Mouse (Mus musculus): ENCODE data around the gene Myh9. TPM values are rescaled to one million over a fixed set of nuclear protein-coding genes. Genes with fewer than 3 reads are reported as not detected.
A peak's percentile ranks its signal among the peaks of the same experiment; 100 is the strongest.

Gene Myh9
- polyA plus RNA-seq (2015; fragmentation: Nextera tagmentation; extraction: Ambion mirVana): 59.3 and 67.3 TPM in 2 replicates

DNA sequence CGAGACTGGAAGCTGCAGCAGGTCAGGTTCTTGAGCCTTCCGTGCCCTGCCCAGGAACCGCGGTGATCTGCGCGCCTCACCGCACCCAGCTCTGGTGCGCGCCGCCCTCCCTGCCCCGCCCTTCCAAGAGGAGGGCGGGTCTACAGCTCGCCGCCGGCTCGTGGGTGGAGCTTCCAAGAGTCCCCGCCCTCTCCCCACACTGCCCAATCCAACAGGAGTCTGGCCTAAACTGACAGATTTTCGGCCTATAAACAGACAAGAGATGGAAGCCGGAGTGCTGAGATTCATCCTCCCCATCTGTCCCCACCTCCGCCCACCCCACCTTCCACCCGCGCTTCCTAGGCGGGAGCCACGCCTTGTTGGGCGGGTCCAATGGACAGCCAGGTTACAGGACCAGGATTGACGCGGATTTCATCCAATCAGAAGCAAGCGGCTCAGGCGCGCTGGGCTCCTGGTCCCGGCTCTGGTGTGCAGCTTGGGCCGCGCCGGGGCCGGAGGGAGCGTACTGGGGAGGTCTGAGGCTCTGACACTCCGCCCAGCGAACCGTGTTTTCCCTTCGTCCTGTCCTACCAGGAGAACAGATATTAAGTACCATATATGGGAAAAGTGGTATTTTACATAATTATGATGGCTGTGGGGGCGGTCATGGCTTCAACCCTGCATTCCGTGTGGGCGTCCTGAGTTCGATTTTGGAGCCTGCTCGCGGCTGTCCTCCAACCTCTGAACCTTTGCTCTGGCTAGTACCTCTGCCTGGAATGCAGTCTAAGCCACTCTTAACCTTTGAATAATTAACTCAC, at the start of gene Myh9:
Gene Myh9, minus strand, starts transcription at position 129 of the 797 bp plus-strand sequence.
- H3K9ac ChIP-seq (replicated peaks; ENCODE audit: low read depth): peak within 1 kb of the TSS; percentile 97
- H3K27ac ChIP-seq (ENCODE audit: low read length): peak within 1 kb of the TSS; percentile 97
- H3K27me3 ChIP-seq (replicated peaks; ENCODE audit: insufficient read depth, low read length): no peaks in the 10 kb centered on the region
- peak; percentile 94 for ATAC-seq
- H3K9me3 ChIP-seq (ENCODE audit: low read length): no peaks in the 10 kb centered on the region
- peak; percentile 100 for DNase-seq (ENCODE audit: low spot score)
- peaks cover 19% of the 10 kb centered on the region; the same call in 1 of the 2 replicates for H3K4me1 ChIP-seq (ENCODE audit: insufficient read depth, low read depth, low read length)
- TF ChIP-seq CTCF (IDR thresholded peaks at IDR 0.05) (no peak), EP300 (IDR thresholded peaks at IDR 0.05) (0 out of 2 replicates have a peak, but pooled peaks have one; percentile 15)
- H3K4me3 ChIP-seq (ENCODE audit: low read depth, low read length): peak within 1 kb of the TSS; percentile 96
- peak within 1 kb of the TSS; percentile 77 for H3K4me2 ChIP-seq (replicated peaks; ENCODE audit: low read depth, low read length)
- WGBS: under 1% methylated on average over 39 of the region's 46 CpGs
- no peaks in the 10 kb centered on the region for H3K36me3 ChIP-seq (ENCODE audit: insufficient read depth, low read length)

DNA sequence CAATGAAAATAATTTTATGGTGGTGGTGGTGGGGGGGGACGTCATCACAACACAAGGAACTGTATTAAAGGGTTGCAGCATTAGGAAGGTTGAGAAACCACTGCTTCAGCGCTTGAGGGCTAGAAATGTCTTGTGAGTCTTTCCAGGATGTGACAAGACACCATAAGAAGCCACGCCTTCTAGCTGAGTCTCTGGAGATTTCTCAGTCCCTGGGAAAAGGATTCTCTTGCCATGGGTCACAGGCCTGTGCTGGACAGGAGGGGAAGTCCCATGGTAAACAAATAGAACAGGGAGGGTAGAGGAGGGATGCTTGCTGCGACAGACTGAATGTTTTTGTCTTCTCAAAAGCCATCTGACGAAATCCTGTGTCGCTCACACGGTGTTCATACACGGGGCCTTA, 49.8 kb upstream of the Myh9 start:
- ATAC-seq (peak; percentile 62), DNase-seq (ENCODE audit: low spot score) (peak; percentile 74)
- Histone ChIP-seq H3K36me3 (ENCODE audit: insufficient read depth, low read length) (no peaks in the 10 kb centered on the region), H3K9ac (replicated peaks; ENCODE audit: low read depth) (no peak overlapping the region), H3K4me1 (ENCODE audit: insufficient read depth, low read depth, low read length) (peaks cover 6% of the 10 kb centered on the region; the same call in 1 of the 2 replicates), H3K9me3 (ENCODE audit: low read length) (no peaks in the 10 kb centered on the region), H3K27ac (ENCODE audit: low read length) (peak overlapping the region; percentile 55; the same call in 1 of the 2 replicates), H3K4me3 (ENCODE audit: low read depth, low read length) (no peak overlapping the region), H3K27me3 (replicated peaks; ENCODE audit: insufficient read depth, low read length) (no peaks in the 10 kb centered on the region), H3K4me2 (replicated peaks; ENCODE audit: low read depth, low read length) (no peak overlapping the region)
- WGBS: 56% methylated on average over 8 of the region's 8 CpGs
- TF ChIP-seq CTCF (IDR thresholded peaks at IDR 0.05) (no peak), EP300 (IDR thresholded peaks at IDR 0.05) (peak; percentile 66)

DNA sequence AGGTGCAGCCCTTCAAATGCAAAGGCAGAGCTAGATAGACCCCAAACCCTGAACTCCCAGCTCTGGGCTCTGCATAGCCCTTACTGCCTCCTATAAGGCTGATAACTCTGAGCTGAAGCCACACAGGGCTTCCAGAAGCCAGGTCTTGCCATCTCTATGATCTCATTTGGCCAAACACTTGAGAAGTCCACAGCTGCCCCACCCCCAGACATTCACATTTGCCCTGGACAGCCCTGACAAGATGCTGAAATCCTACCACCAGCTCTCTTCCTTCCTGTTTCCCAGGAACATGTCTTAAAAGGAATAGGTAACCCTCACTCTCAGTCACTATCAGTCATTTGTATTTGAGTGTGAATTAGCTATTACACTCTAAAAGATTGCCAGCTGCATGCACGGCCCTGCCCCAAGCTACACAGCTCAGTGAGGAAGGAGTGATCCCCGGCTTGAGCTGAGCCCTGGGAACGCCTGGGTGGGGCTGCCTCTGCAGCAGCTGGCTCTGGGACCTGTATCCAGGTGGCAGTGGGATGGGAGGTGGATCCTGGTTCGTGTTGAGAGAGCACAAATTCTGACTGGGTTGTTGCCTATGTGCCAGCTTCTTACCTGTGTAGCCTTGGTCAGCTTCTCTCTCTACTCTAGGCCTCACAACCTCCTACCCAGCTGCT, 47.9 kb upstream of the Myh9 start:
- Histone ChIP-seq H3K27me3 (replicated peaks; ENCODE audit: insufficient read depth, low read length) (no peaks in the 10 kb centered on the region), H3K27ac (ENCODE audit: low read length) (peak overlapping the region; percentile 57), H3K4me3 (ENCODE audit: low read depth, low read length) (no peak overlapping the region), H3K9ac (replicated peaks; ENCODE audit: low read depth) (no peak overlapping the region), H3K36me3 (ENCODE audit: insufficient read depth, low read length) (no peaks in the 10 kb centered on the region), H3K9me3 (ENCODE audit: low read length) (no peaks in the 10 kb centered on the region), H3K4me2 (replicated peaks; ENCODE audit: low read depth, low read length) (no peak overlapping the region), H3K4me1 (ENCODE audit: insufficient read depth, low read depth, low read length) (peaks cover 6% of the 10 kb centered on the region; the same call in 1 of the 2 replicates)
- peak; percentile 63 for DNase-seq (ENCODE audit: low spot score)
- TF ChIP-seq EP300 (IDR thresholded peaks at IDR 0.05) (no peak), CTCF (IDR thresholded peaks at IDR 0.05) (no peak)
- ATAC-seq: peak; percentile 25; the same call in 1 of the 2 replicates
- 39% methylated on average over 4 of the region's 4 CpGs for WGBS

DNA sequence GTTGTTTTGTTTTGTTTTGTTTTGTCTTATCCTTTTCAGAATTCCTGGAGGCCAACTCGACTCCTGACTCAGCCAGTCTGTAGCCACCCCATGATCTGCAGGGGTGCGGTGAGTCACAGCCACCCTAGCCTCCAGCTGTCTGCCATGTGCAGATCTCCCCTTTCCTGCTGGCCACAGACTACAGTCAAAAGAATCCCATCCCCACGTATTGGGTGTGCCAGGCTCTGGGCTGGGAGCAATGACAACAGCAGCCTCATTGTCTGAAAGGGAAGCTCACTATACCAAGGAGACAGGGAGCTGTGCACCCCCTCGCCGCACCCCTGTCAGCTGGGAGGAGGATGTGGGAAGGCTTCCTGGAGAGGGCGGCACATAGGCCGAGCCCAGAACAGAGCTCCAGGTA, 46.3 kb upstream of the Myh9 start:
- H3K27ac ChIP-seq (ENCODE audit: low read length): 0 out of 2 replicates have a peak overlapping the region, but pooled peaks have one; percentile 20
- ATAC-seq (no peak), DNase-seq (ENCODE audit: low spot score) (peak; percentile 14)
- no peaks in the 10 kb centered on the region for H3K27me3 ChIP-seq (replicated peaks; ENCODE audit: insufficient read depth, low read length)
- no peaks in the 10 kb centered on the region for H3K36me3 ChIP-seq (ENCODE audit: insufficient read depth, low read length)
- TF ChIP-seq EP300 (IDR thresholded peaks at IDR 0.05): no peak
- TF ChIP-seq CTCF (IDR thresholded peaks at IDR 0.05): no peak
- H3K9me3 ChIP-seq (ENCODE audit: low read length): no peaks in the 10 kb centered on the region
- 54% methylated on average over 7 of the region's 7 CpGs for WGBS
- no peak overlapping the region for H3K4me2 ChIP-seq (replicated peaks; ENCODE audit: low read depth, low read length)
- H3K4me3 ChIP-seq (ENCODE audit: low read depth, low read length): no peak overlapping the region
- H3K4me1 ChIP-seq (ENCODE audit: insufficient read depth, low read depth, low read length): peaks cover 8% of the 10 kb centered on the region; the same call in 1 of the 2 replicates
- no peak overlapping the region for H3K9ac ChIP-seq (replicated peaks; ENCODE audit: low read depth)

DNA sequence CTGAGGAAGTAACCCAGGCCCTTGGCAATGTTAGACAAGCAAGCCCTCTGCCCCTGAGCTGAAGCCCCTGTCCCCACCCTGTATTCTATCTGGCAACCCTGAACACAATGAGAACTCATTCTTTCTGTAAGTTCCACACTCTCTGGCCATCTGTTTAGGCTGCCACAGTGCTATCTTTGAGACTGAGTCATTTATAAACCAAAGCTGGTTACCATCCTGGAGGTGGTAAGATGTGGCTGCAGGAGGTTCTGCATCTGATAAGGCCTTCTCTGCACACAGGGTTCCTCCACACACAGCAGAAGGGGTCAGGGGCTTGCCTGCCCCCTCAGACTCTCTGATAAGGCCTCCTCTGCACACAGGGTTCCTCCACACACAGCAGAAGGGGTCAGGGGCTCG, 45.1 kb upstream of the Myh9 start:
- DNase-seq (ENCODE audit: low spot score): no peak
- Histone ChIP-seq H3K9ac (replicated peaks; ENCODE audit: low read depth) (no peak overlapping the region), H3K27me3 (replicated peaks; ENCODE audit: insufficient read depth, low read length) (no peaks in the 10 kb centered on the region), H3K27ac (ENCODE audit: low read length) (no peak overlapping the region), H3K4me2 (replicated peaks; ENCODE audit: low read depth, low read length) (no peak overlapping the region), H3K4me3 (ENCODE audit: low read depth, low read length) (no peak overlapping the region), H3K36me3 (ENCODE audit: insufficient read depth, low read length) (no peaks in the 10 kb centered on the region), H3K9me3 (ENCODE audit: low read length) (no peaks in the 10 kb centered on the region), H3K4me1 (ENCODE audit: insufficient read depth, low read depth, low read length) (peaks cover 16% of the 10 kb centered on the region; the same call in 1 of the 2 replicates)
- no peak for TF ChIP-seq CTCF (IDR thresholded peaks at IDR 0.05)
- TF ChIP-seq EP300 (IDR thresholded peaks at IDR 0.05): no peak
- no peak for ATAC-seq
- WGBS: 59% methylated on average over 1 of the region's 1 CpGs

Data from lung, postnatal 0 days (tissue).